Mouse (Mus musculus) forebrain, postnatal 0 days (tissue): ENCODE measurements around the gene Akap6. TPM values are rescaled to one million over a fixed set of nuclear protein-coding genes. Genes with fewer than 3 reads are reported as not detected.

Experiments used
- ATAC-seq: fragments of 200-750 bp; cut with Nextera tagmentation; 2 replicates; pipeline ENCODE4 v1.8.0; 2017; ENCODE audit warnings: mild to moderate bottlenecking, moderate library complexity
- DNase-seq: peaks from one replicate; pipeline ENCODE4 v3.0.0-alpha.2; 2015
- H3K27ac ChIP-seq: fragments of 300-500 bp; sonication (generic); 2 replicates; pipeline ENCODE4 v1.5.1; 2014; ENCODE audit warnings: low read depth, mild to moderate bottlenecking, antibody characterized with exemption, low read length, moderate library complexity, mixed read lengths
- H3K27me3 ChIP-seq: fragments of 300-500 bp; sonication (generic); 2 replicates; pipeline ENCODE4 v1.6.1; 2014; ENCODE audit warnings: mild to moderate bottlenecking, low read length, mixed read lengths; ENCODE audit not compliant: insufficient read depth
- H3K36me3 ChIP-seq: fragments of 300-500 bp; sonication (generic); 2 replicates; pipeline ENCODE4 v1.6.1; 2014; ENCODE audit warnings: mild to moderate bottlenecking, moderate library complexity; ENCODE audit not compliant: insufficient read depth
- H3K4me1 ChIP-seq: fragments of 300-500 bp; sonication (generic); 2 replicates; pipeline ENCODE4 v1.6.1; 2014; ENCODE audit warnings: antibody characterized with exemption; ENCODE audit not compliant: insufficient read depth
- H3K4me2 ChIP-seq: fragments of 300-500 bp; sonication (generic); 2 replicates; pipeline ENCODE4 v1.6.1; 2014; ENCODE audit warnings: low read depth, mild to moderate bottlenecking, moderate library complexity
- H3K4me3 ChIP-seq: fragments of 300-500 bp; sonication (generic); 2 replicates; pipeline ENCODE4 v1.5.1; 2014; ENCODE audit warnings: low read depth, low read length, mixed read lengths
- H3K9ac ChIP-seq: fragments of 300-500 bp; sonication (generic); 2 replicates; pipeline ENCODE4 v1.6.1; 2014; ENCODE audit warnings: mild to moderate bottlenecking
- H3K9me3 ChIP-seq: fragments of 300-500 bp; sonication (generic); 2 replicates; pipeline ENCODE4 v1.6.1; 2016; ENCODE audit warnings: low read length
- CTCF ChIP-seq: sonication (generic); IDR thresholded peaks from 2 replicates; pipeline ENCODE4 v1.5.1; 2016; ENCODE audit warnings: antibody characterized with exemption, control low read depth, low read depth
- WGBS: fragments of 180-500 bp; shearing (Covaris S2); extraction: QIAGEN DNeasy Blood & Tissue Kit; methylation state at CpG from one replicate; pipeline ENCODE4 v1.1.7; 2014; 5-methylcytosine and 5-hydroxymethylcytosine counted together
- polyA plus RNA-seq: library from polyadenylated mRNA; unstranded; fragments of >200 nt; fragmentation: Nextera tagmentation; extraction: Ambion mirVana; gene quantifications from 2 replicates; pipeline ENCODE4 v1.2.1, GENCODE M21; 2015
- total RNA-seq: library from RNA; depleted of rRNA; stranded (reverse); fragments of >200 nt; gene quantifications from 2 replicates; pipeline ENCODE4 v1.2.3, GENCODE M21; 2014

Gene Akap6
- total and polyA plus RNA-seq, 2 experiments from 2014 or later = 14.4 to 68.9 TPM

- no peak for TF ChIP-seq CTCF
- ATAC-seq (no peak), DNase-seq (no peak)
- WGBS = 94% methylated on average over 1 of the region's 1 CpGs
- Histone ChIP-seq H3K27me3 (no peaks in the 10 kb centered on the region), H3K27ac (no peak overlapping the region), H3K9ac (no peak overlapping the region), H3K4me3 (no peak overlapping the region), H3K9me3 (no peaks in the 10 kb centered on the region), H3K36me3 (no peaks in the 10 kb centered on the region), H3K4me2 (no peak overlapping the region), H3K4me1 (no peaks in the 10 kb centered on the region)
These were observed 38.0 kb downstream of the Akap6 start for GRCm38 (mm10) chr12:52737151-52737550.

GRCm38 (mm10) chr12:52739326-52739725 lies 40.1 kb downstream of the Akap6 start:
- H3K4me3 ChIP-seq = no peak overlapping the region
- no peaks in the 10 kb centered on the region for H3K4me1 ChIP-seq
- no peak for ATAC-seq
- no peaks in the 10 kb centered on the region for H3K36me3 ChIP-seq
- H3K4me2 ChIP-seq = no peak overlapping the region
- WGBS = 85% methylated on average over 3 of the region's 3 CpGs
- H3K27ac ChIP-seq = no peak overlapping the region
- no peaks in the 10 kb centered on the region for H3K9me3 ChIP-seq
- H3K27me3 ChIP-seq = no peaks in the 10 kb centered on the region
- no peak overlapping the region for H3K9ac ChIP-seq
- DNase-seq = no peak
- no peak for TF ChIP-seq CTCF

GRCm38 (mm10) chr12:52741801-52742200 lies 42.6 kb downstream of the Akap6 start:
- Histone ChIP-seq H3K36me3 (no peaks in the 10 kb centered on the region), H3K9me3 (no peaks in the 10 kb centered on the region), H3K4me3 (no peak overlapping the region), H3K27ac (no peak overlapping the region), H3K9ac (no peak overlapping the region), H3K4me1 (no peaks in the 10 kb centered on the region), H3K27me3 (no peaks in the 10 kb centered on the region), H3K4me2 (no peak overlapping the region)
- WGBS = 80% methylated on average over 5 of the region's 5 CpGs
- peak; percentile 21 for DNase-seq
- no peak for ATAC-seq
- no peak for TF ChIP-seq CTCF

GRCm38 (mm10) chr12:52750006-52750405 lies 50.8 kb downstream of the Akap6 start:
- H3K9ac ChIP-seq = no peak overlapping the region
- no peaks in the 10 kb centered on the region for H3K27me3 ChIP-seq
- no peak overlapping the region for H3K4me3 ChIP-seq
- no peak overlapping the region for H3K4me2 ChIP-seq
- H3K9me3 ChIP-seq = no peaks in the 10 kb centered on the region
- no peaks in the 10 kb centered on the region for H3K36me3 ChIP-seq
- H3K4me1 ChIP-seq = no peaks in the 10 kb centered on the region
- DNase-seq (no peak), ATAC-seq (no peak)
- H3K27ac ChIP-seq = no peak overlapping the region
- no peak for TF ChIP-seq CTCF
- 53% methylated on average over 12 of the region's 12 CpGs for WGBS

- Histone ChIP-seq H3K27me3 (no peaks in the 10 kb centered on the region), H3K27ac (no peak overlapping the region), H3K9ac (no peak overlapping the region), H3K36me3 (no peaks in the 10 kb centered on the region), H3K4me1 (no peaks in the 10 kb centered on the region), H3K4me2 (no peak overlapping the region), H3K9me3 (no peaks in the 10 kb centered on the region), H3K4me3 (no peak overlapping the region)
- DNase-seq (no peak), ATAC-seq (no peak)
- 51% methylated on average over 2 of the region's 2 CpGs for WGBS
- TF ChIP-seq CTCF = no peak
These were observed 56.5 kb downstream of the Akap6 start for GRCm38 (mm10) chr12:52755649-52756048.

- H3K4me1 ChIP-seq = no peaks in the 10 kb centered on the region
- WGBS = 20% methylated on average over 4 of the region's 4 CpGs
- no peak for ATAC-seq
- H3K9me3 ChIP-seq = no peaks in the 10 kb centered on the region
- H3K9ac ChIP-seq = no peak overlapping the region
- no peaks in the 10 kb centered on the region for H3K36me3 ChIP-seq
- no peak overlapping the region for H3K27ac ChIP-seq
- no peak for DNase-seq
- TF ChIP-seq CTCF = no peak
- H3K4me3 ChIP-seq = no peak overlapping the region
- no peaks in the 10 kb centered on the region for H3K27me3 ChIP-seq
- H3K4me2 ChIP-seq = no peak overlapping the region
These were observed 58.7 kb downstream of the Akap6 start for GRCm38 (mm10) chr12:52757881-52758280.

- Histone ChIP-seq H3K4me2 (no peak overlapping the region), H3K36me3 (no peaks in the 10 kb centered on the region), H3K4me1 (no peaks in the 10 kb centered on the region), H3K9me3 (no peaks in the 10 kb centered on the region), H3K4me3 (no peak overlapping the region), H3K27me3 (no peaks in the 10 kb centered on the region), H3K9ac (no peak overlapping the region), H3K27ac (no peak overlapping the region)
- no peak for TF ChIP-seq CTCF
- WGBS = 89% methylated on average over 2 of the region's 2 CpGs
- ATAC-seq = no peak
- DNase-seq = no peak
These were observed 64.9 kb downstream of the Akap6 start for GRCm38 (mm10) chr12:52764046-52764445.

GRCm38 (mm10) chr12:52764810-52765209 lies 65.6 kb downstream of the Akap6 start:
- Histone ChIP-seq H3K4me3 (no peak overlapping the region), H3K9ac (no peak overlapping the region), H3K4me1 (no peaks in the 10 kb centered on the region), H3K9me3 (no peaks in the 10 kb centered on the region), H3K4me2 (no peak overlapping the region), H3K27me3 (no peaks in the 10 kb centered on the region), H3K36me3 (no peaks in the 10 kb centered on the region), H3K27ac (no peak overlapping the region)
- TF ChIP-seq CTCF = no peak
- WGBS = 67% methylated on average over 3 of the region's 3 CpGs
- no peak for ATAC-seq
- DNase-seq = no peak
